In genomic region chr17:33995651-33996050, GRCm38 (mm10) we compare ENCODE assay signal across 15 mouse cellular contexts.
"Had no signal": no experiment of that assay in that cellular context is flagged by ENCODE, and none has a peak within 500 bp of the region (broad histone marks: within the 10 kb centered on the region; RNA-seq: fewer than 3 reads in every experiment).

No protein-coding gene starts in this region.

- ATAC-seq: hindbrain, embryonic 16.5 days; intestine, embryonic 16.5 days had no signal

- DNase-seq: gastrocnemius, adult 2 months; gastrocnemius, postnatal 10 days; gastrocnemius, postnatal 25 days; heart, adult 18-20 months; heart, postnatal 10 days; heart, postnatal 4 days; kidney, adult 18-20 months; kidney, adult 8-10 months; kidney, postnatal 10 days; kidney, postnatal 25 days; kidney, postnatal 4 days; liver; liver, embryonic 13.5 days had no signal
